Mouse (Mus musculus) ES-E14 (cell line): ENCODE results near the gene Tars2. TPM values are rescaled to one million over a fixed set of nuclear protein-coding genes. Genes with fewer than 3 reads are reported as not detected.

ENCODE experiments used
- DNase-seq: peaks from one replicate; pipeline ENCODE4 v3.0.0-alpha.2; 2013; ENCODE audit warnings: low read depth, low spot score
- H3K27ac ChIP-seq: 2 replicates; pipeline ENCODE4 v1.5.1; 2012; ENCODE audit warnings: low read depth, mild to moderate bottlenecking, low read length, moderate library complexity, mixed read lengths; ENCODE audit not compliant: poor library complexity, insufficient read depth, severe bottlenecking
- H3K36me3 ChIP-seq: 2 replicates; pipeline ENCODE4 v1.6.1; 2012; ENCODE audit warnings: mild to moderate bottlenecking, low read length, moderate library complexity, mixed read lengths; ENCODE audit not compliant: control insufficient read depth, poor library complexity, insufficient read depth, severe bottlenecking
- H3K4me1 ChIP-seq, 2 experiments: fragments of 150-350 bp in 1 of 2; sonication (generic) in 1 of 2; 2 replicates each; pipeline ENCODE4 v1.6.1; 2012; ENCODE audit warnings: low read length in 2 of 2, mild to moderate bottlenecking in 1 of 2, mixed read lengths in 1 of 2; ENCODE audit not compliant: control insufficient read depth in 2 of 2, insufficient read depth in 2 of 2, poor library complexity in 1 of 2
- H3K4me3 ChIP-seq, 2 experiments: fragments of 150-350 bp in 1 of 2; sonication (generic) in 1 of 2; 2 replicates each; pipeline ENCODE4 v1.5.1; 2012; ENCODE audit warnings: low read length in 2 of 2, low read depth in 1 of 2, mild to moderate bottlenecking in 1 of 2, mixed read lengths in 1 of 2; ENCODE audit not compliant: insufficient read depth in 1 of 2, poor library complexity in 1 of 2, severe bottlenecking in 1 of 2
- H3K9ac ChIP-seq: 2 replicates; pipeline ENCODE4 v1.6.1; 2012; ENCODE audit warnings: low read depth, mild to moderate bottlenecking, low read length, mixed read lengths; ENCODE audit not compliant: poor library complexity, insufficient read depth, severe bottlenecking
- H3K9me3 ChIP-seq: fragments of 150-350 bp; sonication (generic); 2 replicates; pipeline ENCODE4 v1.6.1; 2012; ENCODE audit warnings: low read depth, mild to moderate bottlenecking, low read length; ENCODE audit not compliant: control insufficient read depth, insufficient read depth
- CHD2 ChIP-seq: IDR thresholded peaks from 2 replicates; pipeline ENCODE4 v1.6.1; 2014; ENCODE audit warnings: mild to moderate bottlenecking, low read depth, low read length, inconsistent platforms
- HCFC1 ChIP-seq: IDR thresholded peaks from 2 replicates; pipeline ENCODE4 v1.6.1; 2012; ENCODE audit warnings: low read length, inconsistent platforms, borderline replicate concordance; ENCODE audit not compliant: insufficient read depth
- MAFK ChIP-seq: IDR thresholded peaks from 2 replicates; pipeline ENCODE4 v1.6.1; 2014; ENCODE audit warnings: mild to moderate bottlenecking, low read depth, low read length, inconsistent platforms; ENCODE audit not compliant: insufficient read depth
- ZC3H11A ChIP-seq: IDR thresholded peaks from 2 replicates; pipeline ENCODE4 v1.6.1; 2012; ENCODE audit warnings: low read depth, mild to moderate bottlenecking, inconsistent platforms, low read length, borderline replicate concordance
- ZNF384 ChIP-seq: IDR thresholded peaks from 2 replicates; pipeline ENCODE4 v1.6.1; 2012; ENCODE audit warnings: low read depth, low read length, inconsistent platforms
- in situ Hi-C, 2 experiments: fragments of 600-800 bp; cut with MboI; formaldehyde crosslinking; loops; one replicate each; pipeline ENCODE4 v1.15.1; 2025; ENCODE audit warnings: low sequenced_read_pairs in 2 of 2, inconsistent platforms in 1 of 2; ENCODE audit not compliant: unreplicated experiment in 2 of 2
- total RNA-seq: library from RNA; depleted of rRNA; stranded (reverse); fragments of 300-350 nt; gene quantifications from 2 replicates; pipeline ENCODE4 v1.2.3, GENCODE M21; 2012

Tars2 gene
- total RNA-seq, 1 experiment, result 85.9 TPM

DNA sequence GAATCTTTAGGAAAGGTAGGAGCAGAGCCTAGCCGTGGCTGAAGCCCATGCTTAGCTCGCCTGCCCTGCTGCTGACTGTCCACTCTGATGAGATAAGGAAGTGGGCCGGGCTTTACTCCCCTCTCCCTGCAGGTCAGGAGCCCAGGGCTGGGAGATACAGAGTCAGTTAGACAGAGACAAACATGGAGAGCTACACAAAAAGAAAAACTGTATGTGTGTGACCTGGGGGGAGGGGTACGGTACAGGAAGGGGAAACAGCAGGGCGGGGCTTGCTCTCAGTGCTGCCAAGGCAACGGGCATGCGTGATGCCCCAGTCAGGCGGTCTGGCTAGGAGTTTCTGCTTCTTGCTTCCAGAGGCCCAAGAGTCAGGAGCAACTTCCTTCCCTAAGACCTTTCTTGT, 19.6 kb downstream of the Tars2 start:
- H3K4me1 ChIP-seq, result peaks cover 3 to 27% of the 10 kb centered on the region in 2 experiments; a peak in 2 of 4 replicates
- in situ Hi-C loops, result no loop called here

GRCm38 (mm10) chr3:95739353-95740104, 20.5 kb downstream of the Tars2 start, which contains the start of gene Ecm1:
Gene Ecm1, minus strand, starts transcription at chr3:95739569.
- peaks cover 47% of the 10 kb centered on the region for H3K36me3 ChIP-seq
- no peak within 1 kb of the TSS for H3K9ac ChIP-seq
- peaks cover 7 to 35% of the 10 kb centered on the region in 2 experiments; a peak in 3 of 4 replicates for H3K4me1 ChIP-seq
- in situ Hi-C loops, result no loop called here
- H3K27ac ChIP-seq, result no peak within 1 kb of the TSS
- no peaks in the 10 kb centered on the region for H3K9me3 ChIP-seq
- H3K4me3 ChIP-seq, result no peak within 1 kb of the TSS
- TF ChIP-seq HCFC1 (no peak), CHD2 (no peak), MAFK (no peak), ZC3H11A (no peak), ZNF384 (no peak)
- DNase-seq, result no peak

More for the DNA sequence above, 19.6 kb downstream of the Tars2 start:
- Histone ChIP-seq H3K36me3 (peaks cover 56% of the 10 kb centered on the region), H3K27ac (no peak overlapping the region), H3K9ac (no peak overlapping the region), H3K4me3 (no peak overlapping the region), H3K9me3 (no peaks in the 10 kb centered on the region)
- no peak for DNase-seq
- TF ChIP-seq ZNF384, result no peak
- no peak for TF ChIP-seq CHD2
- TF ChIP-seq MAFK, result no peak
- TF ChIP-seq ZC3H11A, result no peak
- TF ChIP-seq HCFC1, result no peak

- H3K36me3 ChIP-seq, result peaks cover 14% of the 10 kb centered on the region
- no peak for DNase-seq
- H3K9me3 ChIP-seq, result no peaks in the 10 kb centered on the region
- H3K27ac ChIP-seq, result no peak overlapping the region
- in situ Hi-C loops, result no loop called here
- 0 out of 4 replicates have a peak overlapping the region, but pooled peaks of 1 of the 2 experiments have one; percentile 6 for H3K4me3 ChIP-seq
- no peak overlapping the region for H3K9ac ChIP-seq
- peaks cover 10 to 40% of the 10 kb centered on the region in 2 experiments; a peak in 3 of 4 replicates for H3K4me1 ChIP-seq
- TF ChIP-seq ZNF384 (no peak), MAFK (no peak), HCFC1 (no peak), CHD2 (no peak), ZC3H11A (no peak)
Measured at GRCm38 (mm10) chr3:95735071-95735670, 24.8 kb downstream of the Tars2 start.

DNA sequence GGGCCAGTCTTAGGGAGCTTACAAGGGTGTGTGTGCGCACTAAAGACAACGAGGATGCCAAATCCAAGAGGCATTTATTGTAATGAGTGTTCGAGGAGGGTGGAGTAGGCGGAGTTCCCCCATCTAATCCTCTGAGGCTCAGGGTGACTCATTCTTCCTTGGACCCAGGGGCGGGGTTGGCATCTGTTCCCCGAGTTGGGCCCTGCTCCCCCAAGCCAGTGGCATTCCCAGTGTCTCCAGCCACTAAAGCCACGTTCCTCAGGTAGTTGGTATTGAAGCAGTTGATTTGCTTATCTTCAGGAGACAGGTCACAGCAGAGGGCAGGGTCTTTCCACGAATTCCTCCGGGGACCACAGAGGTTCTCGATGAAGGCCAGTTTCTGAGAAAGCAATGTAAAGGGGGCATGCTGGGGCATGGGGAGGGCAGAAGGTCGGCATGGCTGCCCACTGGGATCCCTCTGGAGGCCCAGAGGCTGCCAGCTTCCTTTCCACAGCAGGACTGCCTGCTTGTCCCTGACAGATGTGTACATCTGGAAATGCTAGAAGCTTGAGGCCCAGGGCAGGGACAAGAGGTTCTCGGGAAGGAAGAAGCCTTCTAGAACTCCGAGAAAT, 25.8 kb downstream of the Tars2 start:
- in situ Hi-C loops, result no loop called here

More for the DNA sequence above, 25.8 kb downstream of the Tars2 start:
- Histone ChIP-seq H3K4me3 (no peak overlapping the region), H3K9ac (no peak overlapping the region), H3K36me3 (peaks cover 7% of the 10 kb centered on the region; the same call in 1 of the 2 replicates), H3K9me3 (no peaks in the 10 kb centered on the region), H3K4me1 (peaks cover 9 to 33% of the 10 kb centered on the region in 2 experiments; a peak in 3 of 4 replicates), H3K27ac (no peak overlapping the region)
- TF ChIP-seq ZC3H11A, result no peak
- TF ChIP-seq CHD2, result no peak
- TF ChIP-seq HCFC1, result no peak
- no peak for TF ChIP-seq MAFK
- no peak for TF ChIP-seq ZNF384
- no peak for DNase-seq
